Mouse (Mus musculus): ENCODE results near the gene Bcl2a1a.
"Not testable (repeated sequence)": the region's sequence is repeated elsewhere in the genome, so short reads cannot be mapped to it uniquely, and the experiment has no call there.

- not testable (repeated sequence) for TF ChIP-seq POLR2A, CTCF (IDR thresholded peaks at IDR 0.05; ENCODE audit: insufficient read depth, low read depth, low read length)
These were observed 18.4 kb upstream of the Bcl2a1a start for GRCm38 (mm10) chr9:88938312-88938711.
